Mouse (Mus musculus) stomach, embryonic 16.5 days (tissue): ENCODE measurements at regions not wholly inside any gene's neighbourhood (a gene's known extent, or its start where the extent isn't known, plus 50 kb on each side); places are given as distances from the start of the nearest gene placed in this dataset.

ENCODE experiments used
- ATAC-seq: fragments of 200-750 bp; cut with Nextera tagmentation; 2 replicates; pipeline ENCODE4 v1.8.0; 2017; ENCODE audit warnings: moderate number of reproducible peaks, moderate TSS enrichment; ENCODE audit not compliant: insufficient read depth, low FRiP score
- H3K27ac ChIP-seq: fragments of 300-500 bp; sonication (generic); 2 replicates; pipeline ENCODE4 v1.5.1; 2014; ENCODE audit warnings: low read length
- H3K27me3 ChIP-seq: fragments of 300-500 bp; sonication (generic); 2 replicates; pipeline ENCODE4 v1.6.1; 2014; ENCODE audit warnings: low read length, control low read depth, mixed read lengths; ENCODE audit not compliant: control insufficient read depth, insufficient read depth
- H3K36me3 ChIP-seq: fragments of 300-500 bp; sonication (generic); 2 replicates; pipeline ENCODE4 v1.6.1; 2014; ENCODE audit warnings: low read length; ENCODE audit not compliant: control insufficient read depth, insufficient read depth
- H3K4me1 ChIP-seq: fragments of 300-500 bp; sonication (generic); 2 replicates; pipeline ENCODE4 v1.6.1; 2014; ENCODE audit warnings: low read length, control low read depth, mixed read lengths; ENCODE audit not compliant: control insufficient read depth, insufficient read depth
- H3K4me2 ChIP-seq: fragments of 300-500 bp; sonication (generic); 2 replicates; pipeline ENCODE4 v1.6.1; 2014; ENCODE audit warnings: low read depth, low read length, mixed read lengths
- H3K4me3 ChIP-seq: fragments of 300-500 bp; sonication (generic); replicated peaks from 2 replicates; pipeline ENCODE4 v1.5.1; 2014; ENCODE audit warnings: mild to moderate bottlenecking, low read length
- H3K9ac ChIP-seq: fragments of 300-500 bp; sonication (generic); 2 replicates; pipeline ENCODE4 v1.6.1; 2014; ENCODE audit warnings: low read length
- H3K9me3 ChIP-seq: fragments of 300-500 bp; sonication (generic); replicated peaks from 2 replicates; pipeline ENCODE4 v1.6.1; 2016; ENCODE audit warnings: low read length, control low read depth; ENCODE audit not compliant: control insufficient read depth
- WGBS: fragments of 180-500 bp; shearing (Covaris S2); extraction: QIAGEN DNeasy Blood & Tissue Kit; methylation state at CpG from one replicate; pipeline ENCODE4 v1.1.7; 2014; 5-methylcytosine and 5-hydroxymethylcytosine counted together

- H3K9ac ChIP-seq: no peak overlapping the region
- H3K27me3 ChIP-seq: no peaks in the 10 kb centered on the region
- 35% methylated on average over 7 of the region's 7 CpGs for WGBS
- peaks cover 11% of the 10 kb centered on the region for H3K4me1 ChIP-seq
- H3K4me3 ChIP-seq: no peak overlapping the region
- no peaks in the 10 kb centered on the region for H3K36me3 ChIP-seq
- no peaks in the 10 kb centered on the region for H3K9me3 ChIP-seq
- ATAC-seq: peak; percentile 50; the same call in 1 of the 2 replicates
- H3K4me2 ChIP-seq: no peak overlapping the region
- H3K27ac ChIP-seq: peak overlapping the region; percentile 28; the same call in 1 of the 2 replicates
Measured at GRCm38 (mm10) chr5:119300106-119300505, 370.4 kb upstream of the Tbx3 start.

GRCm38 (mm10) chr5:119301539-119301938 is 368.9 kb upstream of the Tbx3 start:
- Histone ChIP-seq H3K4me1 (peaks cover 8% of the 10 kb centered on the region), H3K4me3 (no peak overlapping the region), H3K27me3 (no peaks in the 10 kb centered on the region), H3K27ac (no peak overlapping the region), H3K9ac (no peak overlapping the region), H3K36me3 (no peaks in the 10 kb centered on the region), H3K4me2 (no peak overlapping the region), H3K9me3 (no peaks in the 10 kb centered on the region)
- no peak for ATAC-seq
- WGBS: 40% methylated on average over 5 of the region's 5 CpGs

GRCm38 (mm10) chr5:119304721-119305120 is 365.7 kb upstream of the Tbx3 start:
- Histone ChIP-seq H3K27me3 (no peaks in the 10 kb centered on the region), H3K4me3 (no peak overlapping the region), H3K27ac (no peak overlapping the region), H3K9ac (no peak overlapping the region), H3K4me2 (no peak overlapping the region), H3K36me3 (no peaks in the 10 kb centered on the region), H3K4me1 (peaks cover 4% of the 10 kb centered on the region; the same call in 1 of the 2 replicates), H3K9me3 (no peaks in the 10 kb centered on the region)
- WGBS: 23% methylated on average over 5 of the region's 5 CpGs
- no peak for ATAC-seq

GRCm38 (mm10) chr5:119307768-119308167 is 362.7 kb upstream of the Tbx3 start:
- Histone ChIP-seq H3K27ac (no peak overlapping the region), H3K4me2 (no peak overlapping the region), H3K4me3 (no peak overlapping the region), H3K36me3 (no peaks in the 10 kb centered on the region), H3K4me1 (peaks cover 3% of the 10 kb centered on the region; the same call in 1 of the 2 replicates), H3K9ac (no peak overlapping the region), H3K9me3 (no peaks in the 10 kb centered on the region), H3K27me3 (no peaks in the 10 kb centered on the region)
- 90% methylated on average over 6 of the region's 6 CpGs for WGBS
- ATAC-seq: no peak

- WGBS: 70% methylated on average over 11 of the region's 11 CpGs
- Histone ChIP-seq H3K36me3 (no peaks in the 10 kb centered on the region), H3K9ac (no peak overlapping the region), H3K27ac (no peak overlapping the region), H3K27me3 (no peaks in the 10 kb centered on the region), H3K4me3 (no peak overlapping the region), H3K4me1 (peaks cover 10% of the 10 kb centered on the region; the same call in 1 of the 2 replicates), H3K4me2 (no peak overlapping the region), H3K9me3 (no peaks in the 10 kb centered on the region)
- no peak; the same call in 1 of the 2 replicates for ATAC-seq
Measured at GRCm38 (mm10) chr5:119310178-119310930, 360.1 kb upstream of the Tbx3 start.

GRCm38 (mm10) chr5:119312808-119313207 is 357.7 kb upstream of the Tbx3 start:
- Histone ChIP-seq H3K4me1 (peaks cover 10% of the 10 kb centered on the region; the same call in 1 of the 2 replicates), H3K4me2 (no peak overlapping the region), H3K27me3 (no peaks in the 10 kb centered on the region), H3K4me3 (no peak overlapping the region), H3K36me3 (no peaks in the 10 kb centered on the region), H3K27ac (peak overlapping the region; percentile 25), H3K9ac (no peak overlapping the region), H3K9me3 (no peaks in the 10 kb centered on the region)
- 48% methylated on average over 14 of the region's 14 CpGs for WGBS
- peak; percentile 63; the same call in 1 of the 2 replicates for ATAC-seq

GRCm38 (mm10) chr5:119315149-119315548 is 355.3 kb upstream of the Tbx3 start:
- Histone ChIP-seq H3K4me3 (no peak overlapping the region), H3K36me3 (no peaks in the 10 kb centered on the region), H3K9me3 (no peaks in the 10 kb centered on the region), H3K9ac (no peak overlapping the region), H3K27me3 (no peaks in the 10 kb centered on the region), H3K4me2 (no peak overlapping the region), H3K27ac (no peak overlapping the region), H3K4me1 (peaks cover 10% of the 10 kb centered on the region; the same call in 1 of the 2 replicates)
- 88% methylated on average over 7 of the region's 7 CpGs for WGBS
- no peak for ATAC-seq

GRCm38 (mm10) chr5:119317617-119318016 is 352.9 kb upstream of the Tbx3 start:
- peaks cover 9% of the 10 kb centered on the region; the same call in 1 of the 2 replicates for H3K4me1 ChIP-seq
- no peaks in the 10 kb centered on the region for H3K27me3 ChIP-seq
- no peak overlapping the region for H3K27ac ChIP-seq
- ATAC-seq: no peak
- H3K9me3 ChIP-seq: no peaks in the 10 kb centered on the region
- WGBS: 45% methylated on average over 11 of the region's 11 CpGs
- H3K4me3 ChIP-seq: no peak overlapping the region
- no peak overlapping the region for H3K9ac ChIP-seq
- H3K36me3 ChIP-seq: no peaks in the 10 kb centered on the region
- H3K4me2 ChIP-seq: no peak overlapping the region

- H3K27me3 ChIP-seq: no peaks in the 10 kb centered on the region
- WGBS: 76% methylated on average over 10 of the region's 10 CpGs
- no peaks in the 10 kb centered on the region for H3K36me3 ChIP-seq
- H3K9ac ChIP-seq: no peak overlapping the region
- no peaks in the 10 kb centered on the region for H3K9me3 ChIP-seq
- H3K4me1 ChIP-seq: no peaks in the 10 kb centered on the region
- ATAC-seq: no peak
- no peak overlapping the region for H3K4me3 ChIP-seq
- H3K4me2 ChIP-seq: no peak overlapping the region
- H3K27ac ChIP-seq: no peak overlapping the region
Measured at GRCm38 (mm10) chr5:119321368-119322144, 348.9 kb upstream of the Tbx3 start.
